Mouse (Mus musculus): ENCODE measurements at regions not wholly inside any gene's neighbourhood (a gene's known extent, or its start where the extent isn't known, plus 50 kb on each side); places are given as distances from the start of the nearest gene placed in this dataset.

DNA sequence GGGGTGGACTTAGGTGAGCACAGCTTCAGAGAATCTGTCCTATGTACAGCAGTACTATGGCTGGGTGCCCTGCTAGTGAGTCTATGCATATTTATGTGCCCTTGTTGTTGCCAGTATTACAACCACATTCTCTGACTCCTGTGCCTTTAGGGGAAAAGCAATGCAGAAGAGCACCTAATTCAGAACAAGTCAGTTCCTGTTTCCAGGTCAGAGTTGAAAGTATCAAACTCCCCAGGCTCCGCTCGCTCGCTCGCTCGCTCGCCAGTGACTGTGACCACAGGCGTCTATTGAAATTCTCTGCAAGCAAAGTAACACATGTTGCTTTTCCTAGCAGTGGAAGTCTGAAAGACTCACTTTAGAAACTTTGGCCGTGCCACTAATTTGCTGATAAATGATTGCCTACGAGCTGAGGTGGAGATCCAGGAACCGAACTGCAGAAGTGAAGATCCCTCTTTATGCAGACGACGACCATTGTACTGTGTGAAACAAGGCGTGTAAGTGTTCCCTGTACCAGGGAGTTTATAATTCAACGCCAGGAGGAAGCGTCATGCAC, 129.8 kb downstream of the Cd24a start:
- Histone ChIP-seq H3K4me1 (ENCODE audit: control insufficient read depth, insufficient read depth, low read length) (no peaks in the 10 kb centered on the region), H3K27ac (ENCODE audit: low read length) (no peak overlapping the region), H3K9ac (ENCODE audit: low read depth, low read length) (no peak overlapping the region), H3K27me3 (replicated peaks; ENCODE audit: control insufficient read depth, insufficient read depth, low read length) (no peaks in the 10 kb centered on the region), H3K4me3 (ENCODE audit: low read length) (no peak overlapping the region), H3K4me2 (ENCODE audit: low read depth, low read length) (no peak overlapping the region), H3K36me3 (ENCODE audit: control insufficient read depth, insufficient read depth, low read length) (no peaks in the 10 kb centered on the region), H3K9me3 (ENCODE audit: control insufficient read depth, low read length) (no peaks in the 10 kb centered on the region)
- WGBS: 69% methylated on average over 15 of the region's 15 CpGs
- ATAC-seq: no peak

DNA sequence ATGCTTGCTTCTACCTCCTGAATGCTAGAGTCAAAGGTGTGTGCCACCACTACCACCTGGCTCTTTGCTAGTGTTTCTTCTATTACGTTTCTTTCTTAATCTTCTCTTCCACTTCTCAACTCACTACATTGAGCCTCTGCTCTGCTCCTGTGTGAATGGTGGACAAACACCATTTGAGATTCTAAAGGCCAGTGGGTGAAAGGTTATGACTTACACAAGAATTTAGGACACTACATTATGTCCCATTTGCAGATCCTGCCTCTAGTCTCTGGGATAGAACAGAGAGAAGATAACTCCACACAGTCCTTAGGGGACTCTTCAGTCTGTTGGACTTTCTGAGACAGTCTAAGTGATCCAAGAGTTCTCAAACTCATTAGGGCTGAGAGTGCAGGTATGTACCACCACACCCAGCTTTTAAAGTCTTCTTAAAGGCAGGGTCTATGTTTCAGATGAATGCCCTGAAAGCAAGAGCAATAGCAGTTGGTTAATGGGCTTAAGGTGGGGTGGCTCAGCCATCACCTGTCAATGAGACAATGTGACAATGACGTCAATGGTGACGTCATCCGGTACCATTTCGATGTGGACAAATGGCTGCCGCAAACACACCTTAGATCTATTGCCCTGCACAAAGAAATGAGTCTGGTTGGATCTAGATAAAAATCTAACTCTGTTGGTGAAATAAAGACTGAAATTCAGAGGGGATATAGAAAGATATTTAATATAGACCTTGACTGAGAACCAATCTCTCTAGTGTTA, 131.4 kb downstream of the Cd24a start:
- Histone ChIP-seq H3K27me3 (replicated peaks; ENCODE audit: control insufficient read depth, insufficient read depth, low read length) (no peaks in the 10 kb centered on the region), H3K9me3 (ENCODE audit: control insufficient read depth, low read length) (no peaks in the 10 kb centered on the region), H3K4me3 (ENCODE audit: low read length) (no peak overlapping the region), H3K4me1 (ENCODE audit: control insufficient read depth, insufficient read depth, low read length) (no peaks in the 10 kb centered on the region), H3K4me2 (ENCODE audit: low read depth, low read length) (no peak overlapping the region), H3K27ac (ENCODE audit: low read length) (no peak overlapping the region), H3K36me3 (ENCODE audit: control insufficient read depth, insufficient read depth, low read length) (no peaks in the 10 kb centered on the region), H3K9ac (ENCODE audit: low read depth, low read length) (no peak overlapping the region)
- no peak for ATAC-seq
- 94% methylated on average over 6 of the region's 6 CpGs for WGBS

DNA sequence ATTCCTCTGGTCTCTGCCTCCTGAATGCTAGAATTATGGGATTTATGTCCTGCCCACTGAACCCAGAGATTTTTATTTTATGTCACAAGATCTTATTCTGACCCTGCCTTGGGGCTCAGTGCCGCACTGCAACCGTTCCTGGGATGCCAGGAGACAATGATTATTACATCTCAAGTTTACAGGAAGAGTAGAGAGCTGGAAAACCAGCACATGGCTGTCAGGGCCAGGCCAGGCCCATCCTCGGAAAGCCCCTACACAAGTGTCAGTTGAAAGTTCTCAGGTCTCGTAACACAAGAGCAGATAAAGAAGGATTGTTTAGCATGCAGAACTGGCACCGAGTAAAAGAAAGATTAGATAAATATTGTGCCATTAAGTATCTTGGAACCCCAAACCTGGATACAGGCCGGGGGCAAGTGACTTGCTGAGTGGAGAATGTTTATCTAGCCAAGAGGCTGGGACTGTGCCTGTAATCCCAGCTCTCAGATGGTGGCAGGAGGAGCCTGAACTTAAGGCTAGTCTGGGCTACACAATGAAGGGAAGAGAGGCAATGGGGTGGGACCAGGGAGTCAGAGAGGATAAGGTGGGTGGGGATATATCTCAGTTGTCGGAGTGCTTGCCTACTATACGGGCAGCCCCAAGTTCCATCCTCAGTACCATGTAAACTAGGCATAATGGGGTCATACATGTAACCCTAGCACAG, 132.3 kb downstream of the Cd24a start:
- no peak overlapping the region for H3K27ac ChIP-seq (ENCODE audit: low read length)
- no peaks in the 10 kb centered on the region for H3K4me1 ChIP-seq (ENCODE audit: control insufficient read depth, insufficient read depth, low read length)
- H3K36me3 ChIP-seq (ENCODE audit: control insufficient read depth, insufficient read depth, low read length): no peaks in the 10 kb centered on the region
- 74% methylated on average over 8 of the region's 8 CpGs for WGBS
- H3K9me3 ChIP-seq (ENCODE audit: control insufficient read depth, low read length): no peaks in the 10 kb centered on the region
- H3K27me3 ChIP-seq (replicated peaks; ENCODE audit: control insufficient read depth, insufficient read depth, low read length): no peaks in the 10 kb centered on the region
- H3K4me3 ChIP-seq (ENCODE audit: low read length): no peak overlapping the region
- ATAC-seq: no peak
- no peak overlapping the region for H3K9ac ChIP-seq (ENCODE audit: low read depth, low read length)
- H3K4me2 ChIP-seq (ENCODE audit: low read depth, low read length): no peak overlapping the region

DNA sequence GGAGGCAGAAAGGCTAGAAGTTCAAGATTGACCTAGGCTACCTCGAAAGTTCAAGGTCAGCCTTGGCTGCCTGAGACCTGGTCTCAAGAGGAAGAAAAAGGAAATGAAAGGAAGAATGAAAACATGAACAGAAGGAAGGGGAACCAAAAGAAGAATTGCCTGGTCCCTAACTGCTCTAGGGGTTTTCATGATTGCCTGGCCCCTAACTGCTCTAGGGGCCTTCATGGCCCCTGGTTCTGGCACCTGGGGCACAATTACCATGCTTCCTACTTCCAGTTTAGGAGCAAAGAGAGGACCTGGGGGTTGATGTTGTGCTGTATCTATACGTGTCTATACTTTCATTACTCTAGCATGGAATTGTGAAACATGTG, 132.8 kb downstream of the Cd24a start:
- H3K9ac ChIP-seq (ENCODE audit: low read depth, low read length): no peak overlapping the region
- no peak overlapping the region for H3K4me2 ChIP-seq (ENCODE audit: low read depth, low read length)
- no peak for ATAC-seq
- no peak overlapping the region for H3K4me3 ChIP-seq (ENCODE audit: low read length)
- WGBS: 90% methylated on average over 2 of the region's 2 CpGs
- no peaks in the 10 kb centered on the region for H3K36me3 ChIP-seq (ENCODE audit: control insufficient read depth, insufficient read depth, low read length)
- no peaks in the 10 kb centered on the region for H3K27me3 ChIP-seq (replicated peaks; ENCODE audit: control insufficient read depth, insufficient read depth, low read length)
- no peak overlapping the region for H3K27ac ChIP-seq (ENCODE audit: low read length)
- no peaks in the 10 kb centered on the region for H3K9me3 ChIP-seq (ENCODE audit: control insufficient read depth, low read length)
- no peaks in the 10 kb centered on the region for H3K4me1 ChIP-seq (ENCODE audit: control insufficient read depth, insufficient read depth, low read length)

DNA sequence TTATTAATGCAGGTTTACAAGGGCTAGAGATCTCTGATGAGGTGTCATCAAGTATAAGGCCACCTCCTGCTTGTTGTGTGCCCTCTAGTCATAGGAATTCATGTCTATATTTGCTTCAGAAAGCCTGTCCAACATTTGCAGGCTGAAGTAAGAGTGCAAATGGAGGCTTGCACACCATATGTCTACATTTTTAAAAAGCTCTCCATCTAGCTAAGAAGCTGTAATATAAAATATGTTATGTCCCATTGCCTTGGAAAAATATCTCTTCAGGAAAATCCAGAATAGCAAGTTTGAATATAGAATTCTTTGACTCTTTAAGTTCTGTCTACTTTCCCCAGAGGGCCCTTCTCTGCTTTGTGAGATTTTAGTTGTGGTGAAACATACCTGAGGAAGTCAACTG, 134.6 kb downstream of the Cd24a start:
- H3K36me3 ChIP-seq (ENCODE audit: control insufficient read depth, insufficient read depth, low read length): no peaks in the 10 kb centered on the region
- H3K4me1 ChIP-seq (ENCODE audit: control insufficient read depth, insufficient read depth, low read length): no peaks in the 10 kb centered on the region
- no peak overlapping the region for H3K9ac ChIP-seq (ENCODE audit: low read depth, low read length)
- H3K9me3 ChIP-seq (ENCODE audit: control insufficient read depth, low read length): no peaks in the 10 kb centered on the region
- no peaks in the 10 kb centered on the region for H3K27me3 ChIP-seq (replicated peaks; ENCODE audit: control insufficient read depth, insufficient read depth, low read length)
- H3K27ac ChIP-seq (ENCODE audit: low read length): no peak overlapping the region
- H3K4me3 ChIP-seq (ENCODE audit: low read length): no peak overlapping the region
- H3K4me2 ChIP-seq (ENCODE audit: low read depth, low read length): no peak overlapping the region
- no peak for ATAC-seq

DNA sequence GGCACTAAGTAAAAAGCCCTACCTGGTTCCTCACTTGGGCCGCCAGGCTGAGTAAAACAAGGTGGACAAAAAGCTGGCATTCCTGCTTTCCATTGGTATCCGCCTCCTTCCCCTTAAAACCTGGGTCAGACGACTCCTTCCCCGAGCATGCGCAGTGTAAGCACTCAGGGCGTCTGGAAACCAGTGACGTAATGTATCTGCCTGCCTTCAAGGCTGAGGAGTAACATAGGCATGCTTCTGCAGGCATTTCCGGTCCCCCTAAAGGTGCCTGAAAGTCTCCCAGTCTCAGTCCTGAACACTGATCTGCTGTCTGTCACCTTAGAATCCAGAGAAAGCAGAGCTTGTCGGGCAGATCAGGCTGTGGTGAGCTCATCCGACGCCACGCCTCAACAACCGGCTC, 140.7 kb downstream of the Cd24a start:
- Histone ChIP-seq H3K27ac (ENCODE audit: low read length) (no peak overlapping the region), H3K4me2 (ENCODE audit: low read depth, low read length) (no peak overlapping the region)
- ATAC-seq: no peak

DNA sequence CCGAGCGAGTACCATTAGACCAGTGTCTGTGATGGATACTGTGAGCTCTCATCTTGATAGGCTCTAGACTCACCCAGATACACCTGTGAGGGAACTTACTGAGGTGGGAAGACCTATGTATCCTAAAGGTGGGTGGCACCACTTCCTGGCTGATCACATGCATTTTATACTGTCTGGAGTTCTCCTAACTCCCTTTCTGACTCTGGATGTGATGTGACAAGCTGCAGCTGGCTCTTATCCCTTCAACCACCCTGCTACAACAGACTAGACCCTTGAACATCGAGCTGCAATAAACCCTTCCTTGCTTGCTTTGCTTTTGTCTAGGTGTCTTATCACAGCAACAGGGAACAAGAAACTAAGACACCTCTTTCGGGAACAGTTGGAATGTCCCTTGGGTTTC, 143.3 kb downstream of the Cd24a start:
- Histone ChIP-seq H3K36me3 (ENCODE audit: control insufficient read depth, insufficient read depth, low read length) (no peaks in the 10 kb centered on the region), H3K4me3 (ENCODE audit: low read length) (no peak overlapping the region), H3K9me3 (ENCODE audit: control insufficient read depth, low read length) (no peaks in the 10 kb centered on the region), H3K4me1 (ENCODE audit: control insufficient read depth, insufficient read depth, low read length) (peaks cover 21% of the 10 kb centered on the region), H3K27ac (ENCODE audit: low read length) (no peak overlapping the region), H3K9ac (ENCODE audit: low read depth, low read length) (no peak overlapping the region), H3K4me2 (ENCODE audit: low read depth, low read length) (no peak overlapping the region), H3K27me3 (replicated peaks; ENCODE audit: control insufficient read depth, insufficient read depth, low read length) (no peaks in the 10 kb centered on the region)
- WGBS: 51% methylated on average over 4 of the region's 4 CpGs
- no peak for ATAC-seq

More for the DNA sequence above, 140.7 kb downstream of the Cd24a start:
- Histone ChIP-seq H3K4me1 (ENCODE audit: control insufficient read depth, insufficient read depth, low read length) (peaks cover 21% of the 10 kb centered on the region), H3K9ac (ENCODE audit: low read depth, low read length) (peak overlapping the region; percentile 20; the same call in 1 of the 2 replicates), H3K9me3 (ENCODE audit: control insufficient read depth, low read length) (no peaks in the 10 kb centered on the region), H3K4me3 (ENCODE audit: low read length) (no peak overlapping the region), H3K27me3 (replicated peaks; ENCODE audit: control insufficient read depth, insufficient read depth, low read length) (no peaks in the 10 kb centered on the region), H3K36me3 (ENCODE audit: control insufficient read depth, insufficient read depth, low read length) (no peaks in the 10 kb centered on the region)
- 39% methylated on average over 13 of the region's 13 CpGs for WGBS

DNA sequence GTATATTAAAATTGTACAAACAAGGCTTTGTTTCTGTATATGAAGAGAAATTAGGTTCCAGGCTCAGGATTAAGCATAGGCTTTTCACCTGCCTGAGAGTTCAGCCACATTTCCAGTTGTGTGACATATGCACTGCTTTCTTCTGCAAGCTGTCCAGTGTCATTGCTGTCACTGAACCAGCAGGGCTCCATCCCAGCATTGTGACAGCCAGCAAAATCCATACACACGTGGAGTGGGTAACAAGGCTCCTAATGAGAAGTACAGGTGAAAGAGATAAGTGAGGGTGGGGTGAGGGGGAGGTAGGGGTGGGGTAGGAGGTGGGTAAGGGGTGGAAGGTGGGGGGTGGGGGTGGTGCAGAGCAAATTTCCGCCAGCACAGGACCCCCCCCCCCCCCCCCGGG, 144.1 kb downstream of the Cd24a start:
- ATAC-seq: no peak
- no peaks in the 10 kb centered on the region for H3K36me3 ChIP-seq (ENCODE audit: control insufficient read depth, insufficient read depth, low read length)
- H3K27me3 ChIP-seq (replicated peaks; ENCODE audit: control insufficient read depth, insufficient read depth, low read length): no peaks in the 10 kb centered on the region
- WGBS: 6% methylated on average over 3 of the region's 3 CpGs
- no peaks in the 10 kb centered on the region for H3K9me3 ChIP-seq (ENCODE audit: control insufficient read depth, low read length)
- H3K9ac ChIP-seq (ENCODE audit: low read depth, low read length): no peak overlapping the region
- H3K27ac ChIP-seq (ENCODE audit: low read length): no peak overlapping the region
- H3K4me2 ChIP-seq (ENCODE audit: low read depth, low read length): no peak overlapping the region
- H3K4me3 ChIP-seq (ENCODE audit: low read length): no peak overlapping the region
- peaks cover 21% of the 10 kb centered on the region for H3K4me1 ChIP-seq (ENCODE audit: control insufficient read depth, insufficient read depth, low read length)

DNA sequence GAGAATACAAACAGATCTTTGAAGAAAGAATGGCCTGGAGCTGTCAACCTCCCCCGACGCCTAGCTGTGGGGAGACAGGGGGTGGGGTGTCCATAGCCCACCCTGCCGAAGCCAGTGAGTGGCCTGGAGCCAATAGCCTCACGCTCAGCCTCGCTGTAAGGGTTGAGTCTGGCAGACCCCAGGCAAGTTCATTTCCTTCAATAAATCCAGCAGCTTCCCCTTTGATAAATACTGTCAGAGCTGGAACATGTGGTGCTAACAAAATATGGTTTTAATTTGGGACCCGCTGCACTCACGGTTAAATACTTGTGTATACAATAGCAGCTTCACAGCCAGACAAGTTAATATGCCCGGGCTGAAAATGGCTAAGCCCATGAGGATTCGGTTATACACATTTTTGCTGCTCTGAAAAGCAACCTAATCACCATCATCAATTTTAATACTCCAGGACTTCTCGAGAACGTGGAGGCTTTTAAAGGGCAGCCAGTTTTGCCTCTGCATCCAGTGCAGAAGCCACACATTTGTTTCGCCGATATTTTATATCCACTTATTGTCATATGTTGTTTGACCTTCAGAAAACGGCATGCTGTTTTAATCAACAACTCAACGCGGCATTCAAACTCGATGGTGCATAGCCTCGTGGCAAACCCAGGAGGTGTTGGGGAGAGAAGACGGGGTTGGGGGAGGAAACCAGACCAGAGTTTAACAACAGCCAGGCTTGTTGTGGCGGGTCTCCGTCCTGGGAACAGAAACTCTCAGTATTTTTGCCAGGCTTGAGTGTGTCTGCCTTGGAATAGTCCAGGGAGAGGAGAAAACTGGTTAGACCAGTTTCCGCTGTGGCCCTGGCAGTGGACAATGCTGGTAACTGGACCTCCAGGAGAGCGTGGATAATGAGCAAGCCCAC, 144.9 kb downstream of the Cd24a start:
- peak; percentile 74 for ATAC-seq
- H3K4me1 ChIP-seq (ENCODE audit: control insufficient read depth, insufficient read depth, low read length): peaks cover 21% of the 10 kb centered on the region
- peak overlapping the region; percentile 71 for H3K4me2 ChIP-seq (ENCODE audit: low read depth, low read length)
- no peaks in the 10 kb centered on the region for H3K36me3 ChIP-seq (ENCODE audit: control insufficient read depth, insufficient read depth, low read length)
- H3K4me3 ChIP-seq (ENCODE audit: low read length): peak overlapping the region; percentile 42
- peak overlapping the region; percentile 68 for H3K9ac ChIP-seq (ENCODE audit: low read depth, low read length)
- 4% methylated on average over 23 of the region's 23 CpGs for WGBS
- H3K27ac ChIP-seq (ENCODE audit: low read length): peak overlapping the region; percentile 59
- no peaks in the 10 kb centered on the region for H3K9me3 ChIP-seq (ENCODE audit: control insufficient read depth, low read length)
- no peaks in the 10 kb centered on the region for H3K27me3 ChIP-seq (replicated peaks; ENCODE audit: control insufficient read depth, insufficient read depth, low read length)
